Mouse (Mus musculus) adrenal gland (tissue): ENCODE measurements around the gene Ssr3.
"Not testable (repeated sequence)": the region's sequence is repeated elsewhere in the genome, so short reads cannot be mapped to it uniquely, and the experiment has no call there.

Experiments
- intact Hi-C: fragments of 180-260 bp; cut with DNase I; formaldehyde crosslinking; loops from one replicate; pipeline ENCODE4 v1.15.1; 2025
- long read RNA-seq, 2 experiments: library from polyadenylated mRNA; unstranded; transcript quantifications; one replicate each; pipeline ENCODE4 v2.0.0; 2020; ENCODE audit warnings: borderline replicate concordance in 1 of 2; ENCODE audit not compliant: insufficient replicate concordance in 1 of 2

The Ssr3 gene
- long read RNA-seq, experiment 1, transcript Ssr3-201 (5 exons, 2,957 nt): major isoform, 59 of 77 reads
- long read RNA-seq, experiment 1, partial matches to known transcripts: 3 of 77 reads
- long read RNA-seq, experiment 1, other reads (novel, unspliced or antisense): 15 of 77 reads
- long read RNA-seq, experiment 2, transcript Ssr3-201 (5 exons, 2,957 nt): major isoform, 43 of 59 reads
- long read RNA-seq, experiment 2, partial matches to known transcripts: 1 of 59 reads
- long read RNA-seq, experiment 2, other reads (novel, unspliced or antisense): 14 of 59 reads

- intact Hi-C loops: loop anchor here (5.0 kb wide), 1 partner anchor 135 kb away; the partner anchor contains the start of gene Tiparp
Observed at GRCm38 (mm10) chr3:65392421-65392817, at the start of gene Ssr3. Ssr3 (minus strand) TSS chr3:65392623.

GRCm38 (mm10) chr3:65441586-65442111 is 49.2 kb upstream of the Ssr3 start:
- intact Hi-C loops: no loop called here

GRCm38 (mm10) chr3:65438511-65439228 is 46.2 kb upstream of the Ssr3 start:
- intact Hi-C loops: no loop called here

GRCm38 (mm10) chr3:65435812-65436211 is 43.4 kb upstream of the Ssr3 start:
- intact Hi-C loops: no loop called here

GRCm38 (mm10) chr3:65435101-65435571 is 42.7 kb upstream of the Ssr3 start:
- intact Hi-C loops: no loop called here

GRCm38 (mm10) chr3:65432236-65432635 is 39.8 kb upstream of the Ssr3 start:
- intact Hi-C loops: no loop called here

DNA sequence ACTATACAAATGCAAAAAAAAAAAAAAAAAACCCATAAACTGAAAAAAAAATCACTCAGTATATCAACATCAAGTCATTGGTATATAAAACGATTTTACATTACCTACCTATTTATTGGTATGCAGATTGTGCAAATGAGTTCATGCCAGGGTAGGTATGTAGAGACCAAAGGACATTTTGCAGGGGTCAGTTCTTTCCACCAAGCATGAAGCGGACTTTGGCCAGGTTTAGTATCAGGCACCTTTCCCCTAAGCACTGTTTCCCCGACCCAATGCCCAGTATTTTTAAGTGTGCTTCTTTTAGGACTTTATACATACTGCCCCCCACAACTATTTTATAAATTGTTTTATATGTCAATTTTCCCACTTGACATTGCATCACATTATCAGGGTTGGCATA is 27.3 kb upstream of the Ssr3 start:
- intact Hi-C loops: no loop called here

DNA sequence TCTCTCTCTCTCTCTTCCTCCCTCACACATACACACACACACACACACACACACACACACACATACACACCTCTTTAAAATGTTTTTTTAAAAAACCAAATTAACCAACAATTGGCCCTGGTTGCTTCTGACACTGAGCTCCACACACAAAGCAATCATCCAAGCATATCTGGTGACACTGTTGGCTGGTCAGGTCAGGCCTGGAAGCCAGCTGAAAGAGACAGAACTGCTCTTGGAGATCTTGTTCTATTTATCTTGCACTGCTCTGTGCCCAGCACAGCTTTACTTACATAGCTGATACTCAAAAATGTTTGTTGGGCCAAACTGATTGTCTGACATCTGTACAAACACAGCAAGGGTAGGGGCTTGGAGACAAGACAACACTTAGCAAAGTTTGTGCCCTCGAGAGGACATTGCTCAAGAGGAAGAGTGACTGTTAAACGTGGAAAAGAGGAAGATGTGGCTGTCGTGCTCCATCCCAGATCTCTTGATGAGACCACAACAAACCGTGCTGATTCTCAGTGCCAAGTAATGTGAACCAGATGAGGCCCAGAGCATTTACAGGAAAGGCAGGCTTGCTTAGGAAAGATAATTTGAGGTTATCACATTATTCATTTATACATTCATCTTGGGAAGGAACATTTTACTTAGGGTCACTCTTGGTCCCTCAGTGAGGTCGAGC is 25.6 kb upstream of the Ssr3 start:
- intact Hi-C loops: no loop called here

DNA sequence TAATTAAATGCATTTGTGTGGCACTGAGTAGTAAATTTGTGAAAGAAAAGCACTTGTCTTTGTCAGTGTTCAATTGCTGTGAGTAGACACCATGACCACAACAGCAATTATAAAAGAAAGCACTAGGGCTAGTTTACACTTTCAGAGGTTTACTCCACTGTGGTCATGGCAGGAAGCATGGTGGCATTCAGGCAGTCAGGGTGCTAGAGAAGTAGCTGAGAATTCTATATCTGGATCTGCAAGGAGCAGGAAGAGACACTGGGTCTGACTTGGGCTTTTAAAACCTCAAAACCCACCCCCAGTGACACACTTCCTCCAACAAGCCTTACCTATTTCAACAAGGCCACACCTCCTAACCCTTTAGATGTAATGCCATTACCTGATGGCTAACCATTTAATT is 24.1 kb upstream of the Ssr3 start:
- intact Hi-C loops: no loop called here

- intact Hi-C loops: no loop called here
Observed at GRCm38 (mm10) chr3:65407891-65408290, 15.5 kb upstream of the Ssr3 start.

DNA sequence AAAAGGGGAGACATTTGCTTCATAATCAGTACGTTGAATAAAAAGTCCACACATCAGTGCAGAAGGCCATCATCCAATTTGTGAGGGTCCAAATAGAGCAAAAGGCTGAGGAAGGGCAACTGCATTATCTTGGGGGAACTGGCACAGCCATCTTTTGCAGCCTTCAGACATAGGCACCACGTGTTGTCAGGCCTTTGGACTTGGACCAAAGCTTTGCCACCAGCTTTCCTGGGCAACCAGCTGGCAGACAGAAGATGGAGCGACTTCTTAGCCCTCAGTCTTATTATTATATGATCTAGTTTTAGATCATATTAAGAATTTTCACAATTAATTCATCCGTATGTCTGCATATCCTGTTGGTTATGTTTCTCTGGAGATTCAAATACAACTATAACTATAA is 13.4 kb upstream of the Ssr3 start:
- intact Hi-C loops: no loop called here

DNA sequence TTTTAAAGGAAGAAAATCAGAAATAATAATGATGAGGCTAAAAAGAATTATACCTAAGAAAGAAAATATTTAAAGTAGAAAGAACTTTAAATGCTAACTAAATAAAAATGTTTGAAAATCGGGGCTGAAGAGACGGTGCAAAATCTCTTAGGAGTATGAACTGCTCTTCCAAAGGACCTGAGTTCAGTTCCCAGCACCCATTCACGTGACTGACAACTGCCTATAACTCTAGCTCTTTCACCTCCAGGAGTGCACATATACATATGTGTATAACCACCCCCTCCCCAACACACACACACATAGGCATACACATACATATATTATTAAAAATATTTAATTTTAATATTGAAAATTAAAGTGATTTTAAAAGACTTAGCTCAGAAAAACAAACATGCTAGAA is 5.1 kb upstream of the Ssr3 start:
- intact Hi-C loops: no loop called here

DNA sequence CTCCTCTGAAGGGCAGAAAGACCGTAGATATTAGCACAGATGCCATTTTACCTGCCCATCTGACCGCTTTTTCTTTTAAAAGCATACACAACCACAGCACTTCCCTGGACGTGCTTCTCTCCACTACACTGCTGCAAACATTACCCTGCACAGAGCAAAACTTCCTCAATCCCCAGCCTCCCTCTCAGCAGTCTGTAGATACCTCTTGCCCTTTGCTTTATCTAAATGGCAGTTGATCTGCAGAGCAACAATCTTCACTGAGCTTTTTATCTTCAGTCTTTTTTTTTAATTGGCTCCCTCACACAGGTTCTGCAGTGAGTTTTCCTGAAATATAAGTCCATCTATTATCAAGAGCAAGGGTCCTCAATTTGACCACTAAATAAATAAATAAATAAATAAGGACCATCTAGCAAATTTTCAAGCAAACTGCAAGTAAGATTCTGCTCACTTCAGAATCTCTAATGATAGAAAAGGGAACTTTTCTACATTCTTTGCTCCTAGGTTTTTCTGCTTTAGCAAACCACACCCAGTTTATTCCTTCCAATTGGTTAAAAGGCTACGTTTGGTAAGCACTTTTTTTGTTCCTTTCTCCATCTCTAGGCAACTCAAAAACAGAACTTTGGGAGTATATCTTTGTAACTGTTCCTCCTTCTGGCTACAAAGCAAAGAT is 4.5 kb upstream of the Ssr3 start:
- intact Hi-C loops: no loop called here

GRCm38 (mm10) chr3:65395111-65395510 is 2.7 kb upstream of the Ssr3 start:
- intact Hi-C loops: not testable (repeated sequence)

DNA sequence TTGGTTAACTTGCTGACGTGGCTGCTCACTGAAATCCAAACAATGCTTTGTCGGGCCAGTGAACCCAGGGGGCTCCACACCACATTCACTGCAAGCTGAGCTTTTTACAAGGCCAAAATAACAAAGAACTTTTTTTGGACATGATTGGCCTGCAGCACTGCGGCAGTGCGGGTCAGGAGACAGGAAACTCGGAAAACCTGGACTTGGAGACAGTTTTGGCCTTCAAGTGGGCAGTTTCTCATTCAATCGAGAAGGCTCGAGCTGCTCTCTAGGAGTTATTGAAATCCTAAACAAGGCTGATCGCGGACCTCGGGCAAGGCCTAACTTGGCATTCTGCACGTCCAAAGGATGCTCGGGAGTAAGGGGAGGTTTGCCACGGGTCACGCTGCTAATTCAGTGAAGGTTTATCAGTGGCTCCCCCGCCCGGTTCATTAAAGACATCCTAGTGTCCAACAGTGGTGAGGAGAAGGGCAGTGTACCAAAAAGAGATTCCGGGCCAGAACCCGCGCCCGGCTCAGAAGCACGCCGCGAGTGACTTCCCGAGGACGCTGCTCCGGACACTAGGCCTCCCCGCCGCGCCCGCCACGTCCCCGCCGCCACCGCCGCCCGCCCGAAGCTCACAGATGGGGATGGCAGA is 521 bp downstream of the Ssr3 start:
- intact Hi-C loops: loop anchor here (5.0 kb wide), 1 partner anchor 135 kb away; the partner anchor contains the start of gene Tiparp

DNA sequence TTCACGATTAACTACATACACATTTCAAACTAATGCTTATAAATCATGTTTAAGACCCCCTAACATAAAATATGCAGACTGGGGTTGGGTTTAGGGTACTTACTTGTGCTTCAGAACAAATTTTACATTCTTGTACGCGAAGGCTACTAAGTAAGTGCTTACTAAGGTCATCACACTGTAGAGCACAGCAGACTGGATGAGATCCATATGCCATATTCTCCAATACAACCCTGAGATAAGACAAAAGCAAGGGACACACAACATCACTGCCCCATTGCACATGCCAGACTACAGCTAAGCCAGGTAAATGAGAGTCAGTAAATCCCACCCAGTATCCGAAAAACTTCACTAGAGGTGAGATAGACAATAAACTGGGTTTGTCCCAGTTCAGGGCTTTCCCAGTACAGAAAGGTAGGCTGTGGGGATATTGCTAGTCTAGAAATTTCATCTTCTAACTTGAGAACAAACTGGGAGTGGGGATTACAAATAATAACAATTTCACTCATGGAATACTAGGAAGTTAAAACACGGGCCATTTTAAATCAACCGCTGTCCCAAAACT is 1.1 kb downstream of the Ssr3 start:
- intact Hi-C loops: loop anchor here (5.0 kb wide), 1 partner anchor 136 kb away; the partner anchor contains the start of gene Tiparp

GRCm38 (mm10) chr3:65385771-65386170 is 6.7 kb downstream of the Ssr3 start:
- intact Hi-C loops: loop anchor here (5.0 to 10.0 kb wide), 3 partner anchors 279 to 542 kb away; partner anchors contain the start of gene Lekr1

DNA sequence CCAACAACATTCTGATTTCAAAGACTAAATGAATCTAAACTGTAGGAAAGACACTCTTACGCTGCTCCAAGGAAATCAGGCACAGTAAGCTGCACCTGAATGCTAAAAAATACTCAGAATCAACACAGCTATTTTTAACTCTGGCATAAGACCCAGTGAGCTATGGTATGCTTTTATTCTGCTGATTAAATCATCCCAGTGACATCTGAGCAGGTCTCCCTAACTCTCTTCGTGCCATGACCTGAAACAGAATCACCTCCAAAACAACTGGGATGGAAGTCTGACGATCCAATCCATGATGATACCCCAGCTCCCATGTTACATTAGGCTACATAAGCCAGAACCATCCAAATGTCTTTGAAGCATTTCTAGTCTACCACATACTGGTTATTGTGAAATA is 8.0 kb downstream of the Ssr3 start:
- intact Hi-C loops: loop anchor here (10.0 kb wide), 2 partner anchors 280 to 480 kb away; partner anchors contain the start of gene Lekr1

GRCm38 (mm10) chr3:65381094-65381493 is 11.3 kb downstream of the Ssr3 start:
- intact Hi-C loops: loop anchor here (10.0 kb wide), 2 partner anchors 284 to 484 kb away; partner anchors contain the start of gene Lekr1
